Mouse (Mus musculus) erythroblast, embryonic 14.5 days (primary cell): ENCODE results near the gene Mettl1.

Source experiments
- GATA1 ChIP-seq: IDR thresholded peaks from 2 replicates; pipeline ENCODE4 v1.6.1; 2012; ENCODE audit warnings: low read length, inconsistent platforms, mixed read lengths
- TAL1 ChIP-seq: IDR thresholded peaks from 3 replicates; pipeline ENCODE4 v1.6.1; 2012; ENCODE audit warnings: low read length, inconsistent platforms, mixed read lengths

- no peak for TF ChIP-seq TAL1
- TF ChIP-seq GATA1: no peak
Measured at GRCm38 (mm10) chr10:127055406-127055805, 14.2 kb downstream of the Mettl1 start.
